Mouse (Mus musculus) hindlimb bud, embryonic 11.5 days (tissue): ENCODE results near the gene Sphk1.

ENCODE experiments used
- DNase-seq: peaks from one replicate; pipeline ENCODE4 v3.0.0-alpha.2; 2012; ENCODE audit warnings: low read depth, low spot score; ENCODE audit errors: extremely low spot score

Sphk1 gene

GRCm38 (mm10) chr11:116536685-116537084 is 6.0 kb downstream of the Sphk1 start:
- no peak for DNase-seq

GRCm38 (mm10) chr11:116537388-116537787 is 6.7 kb downstream of the Sphk1 start:
- no peak for DNase-seq

GRCm38 (mm10) chr11:116538142-116538735 is 7.5 kb downstream of the Sphk1 start:
- no peak for DNase-seq

- no peak for DNase-seq
Observed at GRCm38 (mm10) chr11:116541183-116541582, 10.5 kb downstream of the Sphk1 start.

- DNase-seq, result no peak
Observed at GRCm38 (mm10) chr11:116543110-116543509, 12.4 kb downstream of the Sphk1 start.

GRCm38 (mm10) chr11:116547296-116548060 is 16.8 kb downstream of the Sphk1 start:
- no peak for DNase-seq

- no peak for DNase-seq
Observed at GRCm38 (mm10) chr11:116548780-116549179, 18.1 kb downstream of the Sphk1 start.

- DNase-seq, result no peak
Observed at GRCm38 (mm10) chr11:116549273-116550038, 18.7 kb downstream of the Sphk1 start.

GRCm38 (mm10) chr11:116550748-116551147 is 20.0 kb downstream of the Sphk1 start:
- no peak for DNase-seq

- no peak for DNase-seq
Observed at GRCm38 (mm10) chr11:116552194-116552593, 21.5 kb downstream of the Sphk1 start.

GRCm38 (mm10) chr11:116554171-116554878 is 23.6 kb downstream of the Sphk1 start:
- DNase-seq, result no peak

- no peak for DNase-seq
Observed at GRCm38 (mm10) chr11:116555572-116555971, 24.8 kb downstream of the Sphk1 start.

GRCm38 (mm10) chr11:116556308-116556707 is 25.6 kb downstream of the Sphk1 start:
- no peak for DNase-seq

GRCm38 (mm10) chr11:116565283-116566041 is 34.7 kb downstream of the Sphk1 start:
- no peak for DNase-seq

- no peak for DNase-seq
Observed at GRCm38 (mm10) chr11:116567531-116567930, 36.8 kb downstream of the Sphk1 start.

GRCm38 (mm10) chr11:116570821-116571220 is 40.1 kb downstream of the Sphk1 start:
- DNase-seq, result no peak

GRCm38 (mm10) chr11:116571767-116572679 is 41.3 kb downstream of the Sphk1 start:
- DNase-seq, result no peak

GRCm38 (mm10) chr11:116572756-116573543 is 42.2 kb downstream of the Sphk1 start:
- no peak for DNase-seq

- no peak for DNase-seq
Observed at GRCm38 (mm10) chr11:116574486-116574885, 43.8 kb downstream of the Sphk1 start.
